Mouse (Mus musculus): ENCODE measurements around the gene Ins2. TPM values are rescaled to one million over a fixed set of nuclear protein-coding genes. Genes with fewer than 3 reads are reported as not detected.

The Ins2 gene
- total RNA-seq, 1 experiment from 2014 or later, result not detected

DNA sequence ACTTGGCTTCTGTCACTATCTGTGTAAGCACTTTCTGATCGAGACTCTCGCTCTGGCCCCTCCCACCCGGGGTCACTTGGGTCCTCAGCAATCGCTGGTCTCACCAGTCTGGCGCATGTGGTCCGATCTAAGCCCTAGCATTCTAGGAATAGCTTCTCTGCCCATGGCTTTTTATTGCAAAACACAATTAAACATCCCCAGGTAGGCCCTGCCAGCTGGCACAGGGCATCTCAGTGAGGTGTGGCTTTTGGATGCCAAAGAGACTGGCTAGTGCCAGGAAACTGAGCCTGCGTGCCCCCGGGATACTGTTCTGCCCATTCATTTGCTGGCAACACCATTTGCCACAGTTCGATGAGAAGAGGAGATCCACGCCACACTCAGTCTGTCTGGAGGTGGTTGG lies 112.5 kb downstream of the Ins2 start:
- ATAC-seq (ENCODE audit: extremely low read depth, insufficient number of reproducible peaks, low FRiP score, poor library complexity, severe bottlenecking), result no peak

DNA sequence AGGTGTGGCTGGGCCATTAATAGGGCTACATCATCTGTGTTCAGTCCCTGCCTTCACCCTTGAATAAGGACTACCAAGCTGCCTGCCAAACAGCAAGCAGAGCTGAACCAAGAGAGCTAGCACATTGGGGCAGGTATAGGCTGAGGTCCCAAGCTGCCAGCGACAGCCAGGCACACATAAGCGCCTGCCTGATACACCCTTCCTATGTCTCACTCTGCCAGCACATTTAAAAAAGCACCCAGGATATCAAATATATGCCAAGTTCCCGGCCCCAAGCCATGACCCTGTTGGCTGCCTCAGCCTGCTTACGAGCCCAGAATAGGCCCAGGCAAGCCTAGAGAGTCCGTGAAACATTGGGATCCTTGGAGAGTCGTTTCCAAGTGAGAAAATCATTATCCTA lies 113.4 kb downstream of the Ins2 start:
- no peak for ATAC-seq (ENCODE audit: extremely low read depth, insufficient number of reproducible peaks, low FRiP score, poor library complexity, severe bottlenecking)

Other genes starting within 250 kb of the Ins2 start
- 20.0 and 20.4 TPM in 2 replicates for gene Tnnt3, start 244.5 kb downstream of the Ins2 start, total RNA-seq (2017)
- 9.3 and 11.5 TPM in 2 replicates for gene Mrpl23, start 210.7 kb downstream of the Ins2 start, total RNA-seq (2017)
- not detected in 2 replicates for gene Igf2, start 76.6 kb downstream of the Ins2 start, total RNA-seq (2017)
- not detected in 2 replicates for gene Gm49394, start 73.4 kb downstream of the Ins2 start, total RNA-seq (2017)
- not detected in 2 replicates for gene Th, start 187.7 kb upstream of the Ins2 start, total RNA-seq (2017)
- 0.23 and 0.37 TPM in 2 replicates for gene Ascl2, start 225.9 kb upstream of the Ins2 start, total RNA-seq (2017)